Mouse (Mus musculus): ENCODE results near the gene Klhl15. TPM values are rescaled to one million over a fixed set of nuclear protein-coding genes. Genes with fewer than 3 reads are reported as not detected.

The Klhl15 gene
- total and polyA plus RNA-seq, 3 experiments: 9.6 to 15.5 TPM; not detected in 1

DNA sequence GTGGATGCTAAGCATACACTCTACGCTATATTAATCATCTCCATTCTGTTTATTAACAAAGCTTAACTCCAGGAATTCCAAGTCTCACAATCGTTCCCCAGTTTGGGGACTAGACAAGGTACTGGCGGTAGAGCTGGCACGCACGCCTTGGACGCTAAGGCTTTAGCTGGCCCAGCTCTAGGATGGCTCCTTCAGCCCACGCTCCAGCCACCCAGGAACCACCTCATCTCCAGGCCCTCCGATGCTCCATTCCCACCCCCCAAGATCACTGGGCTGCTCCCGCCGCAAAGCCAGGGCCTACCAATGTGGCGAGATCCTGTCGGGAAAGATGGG, 22.2 kb upstream of the Klhl15 start:
- H3K4me3 ChIP-seq (ENCODE audit: control insufficient read depth in 1 of 2, insufficient read depth in 1 of 2, low read depth in 2 of 2, low read length in 2 of 2): peak overlapping the region; percentile 96 to 98
- H3K27me3 ChIP-seq (ENCODE audit: control insufficient read depth in 1 of 2, insufficient read depth in 2 of 2, low read length in 2 of 2): no peaks in the 10 kb centered on the region
- no peak for DNase-seq (ENCODE audit: low read depth, low spot score)

DNA sequence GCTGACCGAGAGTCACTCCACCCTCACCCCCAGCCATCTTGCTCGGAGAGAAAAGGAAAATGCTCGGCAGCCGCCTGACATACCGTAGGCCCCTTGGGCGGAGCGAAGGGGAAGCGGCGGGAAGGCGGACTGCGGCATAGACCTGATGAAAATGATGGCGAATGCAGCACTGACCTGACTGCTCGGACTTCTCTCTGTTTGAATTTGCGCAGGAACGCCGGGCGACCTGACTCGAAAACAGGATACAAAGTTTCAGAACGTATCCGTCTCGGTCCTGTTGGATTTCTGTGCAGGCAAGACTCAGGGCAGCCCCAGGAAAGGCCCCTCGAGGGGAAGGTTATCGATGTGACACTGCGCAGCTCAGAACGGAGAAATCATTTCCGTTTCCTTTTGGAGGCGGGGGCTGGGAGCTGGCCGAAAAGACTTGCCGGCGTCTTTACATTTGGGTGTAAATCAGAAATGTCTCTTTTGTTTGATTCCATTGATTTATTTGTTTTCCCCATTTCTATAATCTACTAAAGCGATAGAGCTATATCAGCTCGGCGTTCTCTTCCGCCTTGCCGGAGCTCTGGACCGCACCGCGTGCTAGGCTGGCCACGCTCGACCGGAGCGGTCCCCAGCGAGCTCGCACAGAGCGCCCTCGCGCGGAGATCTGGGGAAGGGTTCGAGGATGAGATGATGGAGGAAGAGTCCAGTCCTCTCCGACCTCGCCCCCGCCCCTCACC, 21.6 kb upstream of the Klhl15 start, which contains the start of gene Eif2s3x:
Gene Eif2s3x, minus strand, starts transcription at position 266 of the 725 bp plus-strand sequence.
- Histone ChIP-seq H3K79me2 (ENCODE audit: control insufficient read depth, insufficient read depth, low read length, poor library complexity) (peaks cover 19% of the 10 kb centered on the region), H3K27me3 (ENCODE audit: control insufficient read depth in 1 of 2, insufficient read depth in 2 of 2, low read length in 2 of 2) (no peaks in the 10 kb centered on the region), H3K27ac (ENCODE audit: control insufficient read depth, low read depth, low read length) (peak within 1 kb of the TSS; percentile 99), H3K9ac (ENCODE audit: control insufficient read depth, low read depth, low read length, poor library complexity, severe bottlenecking) (peak within 1 kb of the TSS; percentile 94), H3K36me3 (ENCODE audit: control insufficient read depth in 1 of 2, insufficient read depth in 2 of 2, low read length in 2 of 2) (peaks cover 10 to 24% of the 10 kb centered on the region in 2 experiments), H3K4me3 (ENCODE audit: control insufficient read depth in 1 of 2, insufficient read depth in 1 of 2, low read depth in 2 of 2, low read length in 2 of 2) (peak within 1 kb of the TSS; percentile 96 to 98), H3K4me1 (ENCODE audit: control insufficient read depth in 1 of 2, insufficient read depth in 2 of 2, low read length in 2 of 2) (no peaks in the 10 kb centered on the region; a peak in 1 of 4 replicates), H3K9me3 (replicated peaks; ENCODE audit: insufficient read depth, low read length) (no peaks in the 10 kb centered on the region)
- peak; percentile 90 for DNase-seq (ENCODE audit: low read depth, low spot score)
- TF ChIP-seq ELF1 (IDR thresholded peaks at IDR 0.05; ENCODE audit: low read depth, low read length): no peak
- TF ChIP-seq HCFC1 (IDR thresholded peaks at IDR 0.05; ENCODE audit: low read depth, low read length): peak; percentile 88
- TF ChIP-seq NELFE (IDR thresholded peaks at IDR 0.05; ENCODE audit: low read depth, low read length): peak; percentile 80
- TF ChIP-seq MAX (IDR thresholded peaks at IDR 0.05; ENCODE audit: low read length): peak; percentile 94
- peak; percentile 44 for TF ChIP-seq TBP (IDR thresholded peaks at IDR 0.05; ENCODE audit: low read depth, low read length)
- TF ChIP-seq NRF1 (IDR thresholded peaks at IDR 0.05; ENCODE audit: insufficient read depth, low read depth, low read length, poor library complexity, severe bottlenecking): peak; percentile 51; the same call in 1 of the 2 replicates
- TF ChIP-seq RCOR1 (IDR thresholded peaks at IDR 0.05; ENCODE audit: low read depth, low read length): no peak
- peak; percentile 99 for TF ChIP-seq MYC (IDR thresholded peaks at IDR 0.05; ENCODE audit: low read depth, low read length)
- no peak for TF ChIP-seq ZC3H11A (IDR thresholded peaks at IDR 0.05; ENCODE audit: low read depth, low read length)
- peak in 2 of 3 experiments; percentile 62 to 78; a peak in 5 of 6 replicates for TF ChIP-seq CTCF (IDR thresholded peaks at IDR 0.05 in 2 of 3, conservative IDR thresholded peaks at IDR 0.05 in 1 of 3; ENCODE audit: control insufficient read depth in 1 of 3, insufficient read depth in 1 of 3, low read depth in 2 of 3, low read length in 3 of 3, poor library complexity in 1 of 3, severe bottlenecking in 1 of 3)
- peak; percentile 15 to 74; a peak in 2 of 4 replicates for TF ChIP-seq POLR2A (IDR thresholded peaks at IDR 0.05; ENCODE audit: control insufficient read depth in 1 of 2, insufficient read depth in 1 of 2, low read depth in 1 of 2, low read length in 2 of 2, poor library complexity in 1 of 2)
- TF ChIP-seq ZMIZ1 (IDR thresholded peaks at IDR 0.05; ENCODE audit: low read depth, low read length): 0 out of 2 replicates have a peak, but pooled peaks have one; percentile 52
- peak; percentile 71; the same call in 1 of the 2 replicates for TF ChIP-seq MXI1 (IDR thresholded peaks at IDR 0.05; ENCODE audit: low read depth, low read length)
- TF ChIP-seq POLR2AphosphoS2 (IDR thresholded peaks at IDR 0.05; ENCODE audit: low read length): peak; percentile 88; the same call in 1 of the 2 replicates

More for the DNA sequence above, 22.2 kb upstream of the Klhl15 start:
- Histone ChIP-seq H3K4me1 (ENCODE audit: control insufficient read depth in 1 of 2, insufficient read depth in 2 of 2, low read length in 2 of 2) (no peaks in the 10 kb centered on the region; a peak in 1 of 4 replicates), H3K9ac (ENCODE audit: control insufficient read depth, low read depth, low read length, poor library complexity, severe bottlenecking) (peak overlapping the region; percentile 94), H3K27ac (ENCODE audit: control insufficient read depth, low read depth, low read length) (peak overlapping the region; percentile 99), H3K79me2 (ENCODE audit: control insufficient read depth, insufficient read depth, low read length, poor library complexity) (peaks cover 19% of the 10 kb centered on the region), H3K9me3 (replicated peaks; ENCODE audit: insufficient read depth, low read length) (no peaks in the 10 kb centered on the region), H3K36me3 (ENCODE audit: control insufficient read depth in 1 of 2, insufficient read depth in 2 of 2, low read length in 2 of 2) (peaks cover 13 to 28% of the 10 kb centered on the region in 2 experiments)
- no peak for TF ChIP-seq SIN3A (IDR thresholded peaks at IDR 0.05; ENCODE audit: low read length)
- no peak for TF ChIP-seq BHLHE40 (IDR thresholded peaks at IDR 0.05; ENCODE audit: borderline replicate concordance, low read depth, low read length)
- TF ChIP-seq POLR2A (IDR thresholded peaks at IDR 0.05; ENCODE audit: control insufficient read depth in 1 of 2, insufficient read depth in 1 of 2, low read depth in 1 of 2, low read length in 2 of 2, poor library complexity in 1 of 2): peak in 1 of 2 experiments; percentile 46; a peak in 1 of 4 replicates
- TF ChIP-seq MXI1 (IDR thresholded peaks at IDR 0.05; ENCODE audit: low read depth, low read length): peak; percentile 36; the same call in 1 of the 2 replicates
- 0 out of 2 replicates have a peak, but pooled peaks have one; percentile 5 for TF ChIP-seq KAT2A (conservative IDR thresholded peaks at IDR 0.05; ENCODE audit: low read depth, low read length)
- 0 out of 2 replicates have a peak, but pooled peaks have one; percentile 60 for TF ChIP-seq CHD1 (IDR thresholded peaks at IDR 0.05; ENCODE audit: low read depth, low read length)

Measured in MEL (cell line).